Mouse (Mus musculus): ENCODE measurements at regions not wholly inside any gene's neighbourhood (a gene's known extent, or its start where the extent isn't known, plus 50 kb on each side); places are given as distances from the start of the nearest gene placed in this dataset.

DNA sequence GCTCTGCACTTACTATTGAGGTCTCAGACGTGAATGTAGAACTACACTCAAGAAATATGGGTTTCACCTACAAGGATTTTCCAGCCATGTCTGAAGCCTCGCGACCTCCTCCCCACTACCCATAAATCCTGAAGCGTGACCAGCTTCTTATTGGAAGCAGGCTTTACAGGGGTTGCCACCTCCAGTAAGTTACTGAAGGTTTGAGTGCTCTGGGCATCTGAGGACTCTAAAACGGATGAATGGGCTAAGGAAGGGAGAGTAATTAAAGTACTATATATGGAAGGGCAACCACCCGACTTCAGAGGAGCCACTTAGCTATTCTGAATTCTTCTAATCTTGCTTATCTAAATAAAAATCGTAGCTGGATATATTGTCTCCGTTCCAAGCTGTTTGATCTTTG, 136.1 kb upstream of the Hmga2 start:
- no peak for ATAC-seq
- 81% methylated on average over 8 of the region's 8 CpGs for WGBS

DNA sequence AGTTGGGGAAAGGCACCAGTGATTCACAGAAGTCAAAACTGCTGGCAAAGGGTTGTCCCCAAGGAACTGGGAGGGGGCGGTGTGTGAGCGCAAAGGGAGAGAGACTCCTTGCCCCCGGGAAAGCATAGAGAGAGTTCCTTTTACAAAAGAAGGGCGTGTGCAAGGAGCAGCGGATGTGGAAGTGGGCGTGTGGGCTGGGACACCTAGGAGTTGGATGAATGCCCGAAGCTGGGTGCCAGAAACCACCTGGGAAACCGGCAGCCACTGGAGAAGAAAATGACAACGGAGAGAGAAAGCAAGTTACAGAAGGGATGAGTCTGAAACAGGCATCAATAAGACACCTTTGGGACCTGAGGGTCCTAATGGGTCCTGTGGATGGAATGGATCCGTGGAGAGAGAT, 133.8 kb upstream of the Hmga2 start:
- no peak overlapping the region for H3K4me3 ChIP-seq (ENCODE audit: low read depth, low read length)
- H3K36me3 ChIP-seq (ENCODE audit: control insufficient read depth, insufficient read depth, low read length), result no peaks in the 10 kb centered on the region
- no peak for DNase-seq (ENCODE audit: low spot score)
- ATAC-seq, result no peak
- H3K27me3 ChIP-seq (replicated peaks; ENCODE audit: control insufficient read depth, insufficient read depth, low read length), result no peaks in the 10 kb centered on the region
- no peak overlapping the region for H3K9ac ChIP-seq (ENCODE audit: low read length)
- H3K4me2 ChIP-seq (ENCODE audit: low read length), result no peak overlapping the region
- no peaks in the 10 kb centered on the region for H3K9me3 ChIP-seq (replicated peaks; ENCODE audit: control insufficient read depth, low read length)
- no peak overlapping the region for H3K27ac ChIP-seq (ENCODE audit: low read depth, low read length)
- WGBS, result 76% methylated on average over 10 of the region's 10 CpGs
- no peaks in the 10 kb centered on the region for H3K4me1 ChIP-seq (ENCODE audit: control insufficient read depth, insufficient read depth, low read length)

More for the DNA sequence above, 136.1 kb upstream of the Hmga2 start:
- DNase-seq (ENCODE audit: low spot score), result no peak
- Histone ChIP-seq H3K9me3 (replicated peaks; ENCODE audit: control insufficient read depth, low read length) (no peaks in the 10 kb centered on the region), H3K27me3 (replicated peaks; ENCODE audit: control insufficient read depth, insufficient read depth, low read length) (no peaks in the 10 kb centered on the region), H3K27ac (ENCODE audit: low read depth, low read length) (no peak overlapping the region), H3K4me2 (ENCODE audit: low read length) (no peak overlapping the region), H3K9ac (ENCODE audit: low read length) (no peak overlapping the region), H3K36me3 (ENCODE audit: control insufficient read depth, insufficient read depth, low read length) (no peaks in the 10 kb centered on the region), H3K4me1 (ENCODE audit: control insufficient read depth, insufficient read depth, low read length) (no peaks in the 10 kb centered on the region), H3K4me3 (ENCODE audit: low read depth, low read length) (no peak overlapping the region)

DNA sequence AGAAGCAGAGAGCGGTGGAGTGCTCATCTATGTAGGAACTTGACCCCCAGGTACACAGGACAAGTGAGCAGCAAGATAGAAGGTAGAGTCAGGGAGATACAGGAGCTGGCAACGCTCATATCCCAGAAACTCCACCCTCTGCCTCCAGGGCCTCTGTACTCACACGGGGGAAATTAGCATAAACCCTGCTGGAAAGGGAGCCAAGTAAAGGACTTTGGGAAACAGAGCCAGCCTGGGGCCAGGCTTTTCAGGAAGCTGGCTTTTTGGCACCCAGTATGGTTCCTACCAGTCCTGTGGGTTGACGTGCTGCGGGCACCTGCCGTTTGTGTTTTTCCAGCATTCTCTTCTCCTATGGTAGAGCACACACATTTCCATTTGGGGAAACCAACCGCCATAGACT, 128.2 kb upstream of the Hmga2 start:
- Histone ChIP-seq H3K9me3 (replicated peaks; ENCODE audit: control insufficient read depth, low read length) (no peaks in the 10 kb centered on the region), H3K36me3 (ENCODE audit: control insufficient read depth, insufficient read depth, low read length) (no peaks in the 10 kb centered on the region), H3K9ac (ENCODE audit: low read length) (no peak overlapping the region), H3K4me2 (ENCODE audit: low read length) (no peak overlapping the region), H3K27me3 (replicated peaks; ENCODE audit: control insufficient read depth, insufficient read depth, low read length) (no peaks in the 10 kb centered on the region), H3K4me1 (ENCODE audit: control insufficient read depth, insufficient read depth, low read length) (peaks cover 2% of the 10 kb centered on the region; the same call in 1 of the 2 replicates), H3K27ac (ENCODE audit: low read depth, low read length) (no peak overlapping the region), H3K4me3 (ENCODE audit: low read depth, low read length) (no peak overlapping the region)
- peak; percentile 52 for ATAC-seq
- peak; percentile 69 for DNase-seq (ENCODE audit: low spot score)
- 33% methylated on average over 7 of the region's 7 CpGs for WGBS

DNA sequence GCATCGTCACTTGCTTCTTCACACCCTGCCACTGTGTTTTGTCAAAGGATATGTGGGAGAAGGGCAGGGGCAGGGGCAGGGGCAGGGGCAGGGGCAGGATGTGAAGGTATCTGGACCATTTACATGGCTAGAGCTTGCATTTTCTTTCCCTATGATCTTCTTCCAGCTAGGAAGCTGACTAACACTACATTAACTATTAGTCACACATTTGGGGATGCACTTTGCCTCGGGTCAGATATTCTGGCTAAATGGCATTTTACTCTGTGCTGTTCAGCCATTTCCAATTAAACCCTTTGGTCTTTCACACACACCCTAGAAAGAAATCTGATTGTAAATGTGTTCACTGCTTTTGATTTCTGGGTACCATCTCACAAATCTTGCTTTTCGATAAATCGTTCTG, 126.9 kb upstream of the Hmga2 start:
- Histone ChIP-seq H3K4me3 (ENCODE audit: low read depth, low read length) (no peak overlapping the region), H3K4me1 (ENCODE audit: control insufficient read depth, insufficient read depth, low read length) (peaks cover 2% of the 10 kb centered on the region; the same call in 1 of the 2 replicates), H3K27me3 (replicated peaks; ENCODE audit: control insufficient read depth, insufficient read depth, low read length) (no peaks in the 10 kb centered on the region), H3K4me2 (ENCODE audit: low read length) (no peak overlapping the region), H3K27ac (ENCODE audit: low read depth, low read length) (no peak overlapping the region), H3K9me3 (replicated peaks; ENCODE audit: control insufficient read depth, low read length) (no peaks in the 10 kb centered on the region), H3K36me3 (ENCODE audit: control insufficient read depth, insufficient read depth, low read length) (no peaks in the 10 kb centered on the region), H3K9ac (ENCODE audit: low read length) (no peak overlapping the region)
- DNase-seq (ENCODE audit: low spot score) (no peak), ATAC-seq (no peak)
- 92% methylated on average over 4 of the region's 4 CpGs for WGBS

DNA sequence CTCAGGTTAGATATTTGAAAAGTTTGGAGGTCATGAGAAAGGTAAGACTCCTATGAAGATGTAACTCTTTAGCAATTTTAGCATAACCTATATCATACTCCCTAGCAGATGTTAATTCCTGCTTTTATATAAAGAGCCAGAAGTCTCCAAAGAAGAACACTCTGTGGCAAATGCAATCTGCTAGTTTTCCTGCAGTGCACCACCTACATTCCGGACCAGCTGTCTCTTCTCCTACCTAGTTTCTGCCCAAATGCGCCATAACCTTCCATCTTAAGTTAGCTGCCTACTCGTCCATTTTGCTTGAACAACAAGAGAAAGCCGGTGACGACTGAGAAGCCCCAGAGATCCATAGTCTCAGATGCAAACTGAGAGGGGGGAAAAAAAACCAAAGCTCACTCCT, 124.5 kb upstream of the Hmga2 start:
- ATAC-seq (no peak), DNase-seq (ENCODE audit: low spot score) (no peak)
- Histone ChIP-seq H3K9ac (ENCODE audit: low read length) (no peak overlapping the region), H3K4me2 (ENCODE audit: low read length) (no peak overlapping the region), H3K9me3 (replicated peaks; ENCODE audit: control insufficient read depth, low read length) (no peaks in the 10 kb centered on the region), H3K4me1 (ENCODE audit: control insufficient read depth, insufficient read depth, low read length) (peaks cover 2% of the 10 kb centered on the region; the same call in 1 of the 2 replicates), H3K4me3 (ENCODE audit: low read depth, low read length) (no peak overlapping the region), H3K36me3 (ENCODE audit: control insufficient read depth, insufficient read depth, low read length) (no peaks in the 10 kb centered on the region), H3K27me3 (replicated peaks; ENCODE audit: control insufficient read depth, insufficient read depth, low read length) (no peaks in the 10 kb centered on the region), H3K27ac (ENCODE audit: low read depth, low read length) (no peak overlapping the region)
- WGBS, result 90% methylated on average over 5 of the region's 5 CpGs

DNA sequence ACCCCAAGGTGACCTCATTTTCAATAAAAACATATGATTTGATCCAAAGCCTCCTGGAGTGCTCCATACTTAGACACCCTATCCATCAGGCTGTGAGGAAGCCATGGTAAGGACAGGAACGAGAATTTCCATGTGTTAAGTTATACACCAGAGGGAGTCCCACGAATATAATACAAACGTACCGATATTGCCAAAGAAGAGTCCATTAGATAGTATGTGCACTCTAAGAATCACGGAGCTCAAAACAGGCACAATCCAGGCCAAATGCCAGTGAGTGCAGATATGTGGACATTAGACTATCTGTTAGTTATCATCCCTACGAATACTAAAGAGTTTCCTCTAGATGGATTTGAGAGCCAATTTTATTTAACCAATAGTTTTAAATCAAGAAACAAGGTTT, 123.3 kb upstream of the Hmga2 start:
- Histone ChIP-seq H3K9ac (ENCODE audit: low read length) (no peak overlapping the region), H3K27me3 (replicated peaks; ENCODE audit: control insufficient read depth, insufficient read depth, low read length) (no peaks in the 10 kb centered on the region), H3K4me1 (ENCODE audit: control insufficient read depth, insufficient read depth, low read length) (peaks cover 2% of the 10 kb centered on the region; the same call in 1 of the 2 replicates), H3K4me3 (ENCODE audit: low read depth, low read length) (no peak overlapping the region), H3K36me3 (ENCODE audit: control insufficient read depth, insufficient read depth, low read length) (no peaks in the 10 kb centered on the region), H3K9me3 (replicated peaks; ENCODE audit: control insufficient read depth, low read length) (no peaks in the 10 kb centered on the region), H3K4me2 (ENCODE audit: low read length) (no peak overlapping the region), H3K27ac (ENCODE audit: low read depth, low read length) (no peak overlapping the region)
- DNase-seq (ENCODE audit: low spot score) (no peak), ATAC-seq (no peak)
- 85% methylated on average over 6 of the region's 6 CpGs for WGBS

DNA sequence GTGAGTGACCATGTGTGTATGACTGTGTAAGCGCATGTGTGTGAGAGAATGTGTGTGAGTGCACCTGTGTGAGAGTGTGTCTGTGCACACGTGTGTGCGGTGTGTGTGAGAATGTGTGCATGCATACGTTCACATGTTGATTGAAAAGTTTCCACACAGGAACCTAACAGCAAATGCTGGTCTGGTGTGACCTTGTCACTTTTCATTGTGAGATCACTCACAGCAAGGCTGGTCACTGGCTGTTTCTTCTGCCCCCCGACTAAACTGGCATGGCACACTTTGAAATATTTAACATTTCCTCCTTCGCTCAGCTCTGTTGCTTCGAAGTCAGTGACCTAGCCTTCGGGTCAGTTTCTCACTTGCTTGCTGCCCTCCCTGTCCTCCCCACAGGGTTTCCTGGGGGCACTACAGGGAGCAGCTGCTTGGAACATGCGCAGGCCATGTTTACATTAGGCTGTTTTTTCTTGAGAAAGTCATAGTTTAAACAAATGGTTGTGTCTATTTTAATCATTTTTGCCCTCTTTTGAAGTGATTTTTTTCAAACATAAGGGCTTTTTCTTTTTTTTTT, 121.1 kb upstream of the Hmga2 start:
- Histone ChIP-seq H3K27ac (ENCODE audit: low read depth, low read length) (no peak overlapping the region), H3K4me1 (ENCODE audit: control insufficient read depth, insufficient read depth, low read length) (no peaks in the 10 kb centered on the region), H3K4me2 (ENCODE audit: low read length) (no peak overlapping the region), H3K4me3 (ENCODE audit: low read depth, low read length) (no peak overlapping the region), H3K9me3 (replicated peaks; ENCODE audit: control insufficient read depth, low read length) (no peaks in the 10 kb centered on the region), H3K36me3 (ENCODE audit: control insufficient read depth, insufficient read depth, low read length) (no peaks in the 10 kb centered on the region), H3K27me3 (replicated peaks; ENCODE audit: control insufficient read depth, insufficient read depth, low read length) (no peaks in the 10 kb centered on the region), H3K9ac (ENCODE audit: low read length) (no peak overlapping the region)
- no peak for ATAC-seq
- 83% methylated on average over 9 of the region's 9 CpGs for WGBS
- no peak for DNase-seq (ENCODE audit: low spot score)

DNA sequence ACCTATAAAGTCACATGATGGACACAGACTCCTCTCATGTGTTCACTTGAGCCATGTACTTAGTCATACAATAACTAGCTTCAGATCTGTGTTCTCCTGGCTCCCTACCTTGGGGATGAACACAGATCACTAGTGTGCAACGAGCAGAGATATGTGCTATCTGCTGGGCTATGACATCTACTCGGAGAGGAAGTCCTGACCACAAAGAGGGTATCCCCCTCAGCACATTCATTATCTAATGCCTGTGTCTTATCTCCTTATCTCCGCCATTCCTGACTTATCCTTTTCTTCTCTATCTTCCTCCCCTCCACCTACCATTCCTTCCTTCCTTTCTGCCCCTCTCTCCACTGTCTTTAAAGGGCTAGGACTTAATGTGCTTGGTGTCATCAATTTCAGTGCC, 118.9 kb upstream of the Hmga2 start:
- no peak overlapping the region for H3K4me3 ChIP-seq (ENCODE audit: low read depth, low read length)
- 87% methylated on average over 3 of the region's 3 CpGs for WGBS
- H3K9me3 ChIP-seq (replicated peaks; ENCODE audit: control insufficient read depth, low read length), result no peaks in the 10 kb centered on the region
- no peak overlapping the region for H3K9ac ChIP-seq (ENCODE audit: low read length)
- DNase-seq (ENCODE audit: low spot score) (no peak), ATAC-seq (no peak)
- no peak overlapping the region for H3K27ac ChIP-seq (ENCODE audit: low read depth, low read length)
- no peak overlapping the region for H3K4me2 ChIP-seq (ENCODE audit: low read length)
- H3K27me3 ChIP-seq (replicated peaks; ENCODE audit: control insufficient read depth, insufficient read depth, low read length), result no peaks in the 10 kb centered on the region
- no peaks in the 10 kb centered on the region for H3K4me1 ChIP-seq (ENCODE audit: control insufficient read depth, insufficient read depth, low read length)
- H3K36me3 ChIP-seq (ENCODE audit: control insufficient read depth, insufficient read depth, low read length), result no peaks in the 10 kb centered on the region

DNA sequence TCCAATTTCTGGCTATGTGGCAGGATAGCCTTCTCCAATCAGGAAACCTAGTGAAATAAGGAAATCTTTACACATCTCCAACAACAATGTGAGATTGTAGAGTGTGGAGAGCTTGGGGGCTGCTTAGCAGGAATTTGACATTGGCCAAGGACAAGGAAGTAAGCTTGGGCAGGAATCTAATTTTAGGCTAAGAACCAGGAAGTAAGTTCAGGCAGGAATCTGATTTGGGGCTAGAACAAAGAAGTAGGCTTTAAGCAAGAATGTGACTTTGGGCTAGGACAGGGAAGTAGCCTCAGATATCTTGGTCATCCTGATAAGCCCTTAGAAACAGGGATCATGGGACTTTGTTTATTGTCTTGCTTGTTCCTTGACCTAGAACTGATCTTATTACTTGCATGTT, 117.6 kb upstream of the Hmga2 start:
- Histone ChIP-seq H3K36me3 (ENCODE audit: control insufficient read depth, insufficient read depth, low read length) (no peaks in the 10 kb centered on the region), H3K9me3 (replicated peaks; ENCODE audit: control insufficient read depth, low read length) (no peaks in the 10 kb centered on the region), H3K4me2 (ENCODE audit: low read length) (no peak overlapping the region), H3K9ac (ENCODE audit: low read length) (no peak overlapping the region), H3K4me3 (ENCODE audit: low read depth, low read length) (no peak overlapping the region), H3K27ac (ENCODE audit: low read depth, low read length) (no peak overlapping the region), H3K4me1 (ENCODE audit: control insufficient read depth, insufficient read depth, low read length) (no peaks in the 10 kb centered on the region), H3K27me3 (replicated peaks; ENCODE audit: control insufficient read depth, insufficient read depth, low read length) (no peaks in the 10 kb centered on the region)
- no peak for DNase-seq (ENCODE audit: low spot score)
- ATAC-seq, result no peak

Measured in forebrain, embryonic 14.5 days (tissue).